Mouse (Mus musculus) lung, postnatal 25 days (tissue): Measurements from ENCODE around the gene Brpf1.

Experiments
- DNase-seq: peaks from one replicate; pipeline ENCODE4 v3.0.0; 2022; ENCODE audit warnings: low spot score

The Brpf1 gene

GRCm38 (mm10) chr6:113361476-113361875, 54.5 kb downstream of the Brpf1 start:
- no peak for DNase-seq

DNA sequence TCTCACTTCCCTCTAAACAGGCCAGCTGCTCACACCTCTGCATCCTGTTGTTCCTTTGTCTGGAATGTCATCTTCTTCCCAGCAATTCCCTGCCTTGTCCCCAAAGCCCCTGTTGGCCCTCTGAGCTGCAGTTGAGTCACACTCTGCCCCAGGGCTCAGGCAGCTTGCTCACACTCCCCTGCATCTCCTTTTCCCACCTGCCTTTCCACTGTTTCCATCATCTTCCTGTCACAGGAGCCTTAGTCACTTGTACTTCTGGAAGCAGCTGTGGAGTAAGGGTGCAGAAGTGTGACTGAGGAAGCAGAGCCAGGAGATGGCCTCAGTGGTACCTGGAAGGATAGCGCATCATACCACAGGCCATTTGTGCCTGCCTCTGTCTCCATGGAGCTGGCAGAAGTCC, 55.3 kb downstream of the Brpf1 start:
- DNase-seq, result no peak

DNA sequence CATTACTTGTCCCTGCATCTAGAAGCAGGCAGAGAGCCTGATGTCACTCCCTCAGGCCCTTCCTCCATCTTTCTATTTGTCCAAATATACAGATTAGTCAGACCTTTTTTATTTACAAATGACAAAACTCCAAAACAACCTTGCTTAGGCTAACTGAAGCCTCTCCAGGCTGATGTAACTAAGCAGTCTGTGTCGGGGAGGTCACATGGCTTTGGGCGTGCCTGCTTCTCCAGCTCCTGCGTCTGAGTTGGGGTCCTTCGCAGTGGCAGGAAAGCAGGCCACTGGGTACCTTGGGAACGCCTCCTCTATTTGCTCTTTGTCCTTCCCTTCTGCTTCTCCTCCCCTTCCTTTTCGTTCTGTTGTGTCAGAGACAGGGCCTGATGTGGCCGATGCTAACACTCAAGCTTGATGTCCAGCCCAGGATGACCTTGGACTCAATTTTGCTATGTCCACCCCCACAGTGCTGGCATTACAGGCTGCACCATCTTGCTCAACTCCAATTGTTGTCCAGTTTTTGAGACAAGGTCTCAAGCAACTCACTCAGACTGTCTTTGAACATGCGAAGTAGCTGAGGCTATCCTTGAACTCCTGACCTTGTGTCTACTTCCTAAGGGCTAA, 57.7 kb downstream of the Brpf1 start:
- no peak for DNase-seq

GRCm38 (mm10) chr6:113366639-113367038, 59.7 kb downstream of the Brpf1 start:
- DNase-seq, result no peak

DNA sequence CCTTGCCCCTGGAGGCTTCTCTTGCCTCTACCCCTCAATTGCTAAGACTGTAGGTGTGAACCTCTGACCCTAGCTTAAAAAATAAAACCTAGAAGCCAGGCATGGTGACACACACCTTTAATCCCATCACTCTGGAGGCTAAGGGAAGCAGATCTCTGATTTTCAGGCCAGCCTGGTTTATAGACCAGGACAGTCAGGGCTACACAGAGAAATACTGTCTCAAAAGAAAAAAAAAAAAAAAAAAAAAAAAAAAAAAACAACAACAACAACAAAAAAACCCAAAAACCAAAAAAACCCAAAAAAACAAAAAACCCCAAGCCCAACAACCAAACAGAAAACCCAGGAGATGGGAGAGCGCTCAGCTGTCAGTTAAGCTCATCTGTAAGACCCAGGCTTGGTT, 60.6 kb downstream of the Brpf1 start:
- no peak for DNase-seq

DNA sequence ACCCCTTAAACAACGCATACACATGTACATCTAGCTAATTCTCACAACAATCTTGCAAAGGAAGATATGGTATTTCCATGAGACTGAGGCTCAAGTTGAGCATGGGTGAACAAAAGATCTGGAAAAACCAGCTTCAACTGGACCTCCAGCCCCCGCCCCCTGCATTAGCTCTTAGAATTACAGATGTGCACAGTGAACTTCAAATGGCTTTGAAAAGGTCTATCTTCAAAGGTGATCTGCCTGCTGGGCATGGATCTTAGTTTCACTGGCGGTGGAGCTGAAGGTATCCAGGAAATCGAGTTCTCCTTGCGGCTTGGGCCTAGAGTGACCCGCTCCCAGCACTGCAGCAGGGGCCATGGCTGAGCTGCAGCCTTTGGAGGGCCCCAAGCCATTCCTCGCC, 61.2 kb downstream of the Brpf1 start:
- no peak for DNase-seq

DNA sequence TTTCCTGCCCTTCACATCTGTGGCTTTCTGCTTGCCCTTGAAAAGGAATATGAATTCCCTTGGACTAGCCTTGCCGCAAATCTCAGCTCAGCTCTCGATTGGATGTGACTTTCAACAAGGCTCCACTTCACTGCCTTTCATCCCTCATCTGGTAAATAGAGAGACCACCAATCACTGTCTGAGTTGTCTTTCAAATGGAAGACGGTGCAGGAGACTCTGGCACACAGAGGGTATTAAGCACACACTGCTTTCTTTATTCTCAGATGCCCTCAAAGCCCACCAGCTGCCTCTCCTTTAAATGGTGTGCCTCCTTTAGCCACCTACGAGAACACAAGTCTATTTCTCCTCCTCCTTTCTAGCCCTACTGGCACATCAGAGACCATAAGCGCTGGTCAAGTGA, 61.6 kb downstream of the Brpf1 start:
- DNase-seq, result no peak

DNA sequence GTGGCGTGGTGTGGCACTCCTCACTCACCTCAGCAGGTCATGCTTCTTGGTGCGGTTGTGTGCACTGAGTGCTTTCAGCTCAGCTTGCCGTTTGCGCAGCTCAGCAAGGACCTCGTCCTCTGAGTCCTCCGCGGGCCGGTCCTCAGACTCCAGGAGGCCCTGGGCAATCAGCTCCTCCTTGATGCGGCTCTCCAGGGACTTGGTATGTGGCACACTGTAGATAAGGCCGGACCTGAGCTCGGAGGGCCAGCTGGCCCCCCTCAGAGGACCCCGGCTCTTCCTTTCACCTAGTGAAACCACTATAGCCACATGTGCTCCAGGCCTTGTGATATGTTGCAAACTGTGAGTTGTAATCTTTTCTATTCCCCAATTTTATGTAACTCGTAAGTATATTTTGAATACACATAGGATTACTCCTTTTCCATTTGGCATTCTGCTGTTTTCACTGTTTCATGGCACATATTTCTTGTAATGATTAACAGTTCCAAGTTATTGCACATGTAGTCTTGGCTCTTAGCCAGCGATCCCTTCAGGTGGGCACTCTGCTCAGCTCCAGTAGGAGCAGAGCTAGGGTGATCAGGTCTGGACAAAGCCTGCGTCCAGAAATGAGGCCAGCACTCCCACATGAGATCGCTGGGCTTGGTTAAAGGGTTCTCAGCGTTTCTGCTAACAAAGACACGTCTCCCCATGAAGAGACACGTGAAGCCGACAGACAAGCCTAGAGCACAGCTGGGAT, 63.4 kb downstream of the Brpf1 start:
- no peak for DNase-seq

GRCm38 (mm10) chr6:113373491-113373890, 66.6 kb downstream of the Brpf1 start:
- no peak for DNase-seq
